Mouse (Mus musculus) midbrain, embryonic 15.5 days (tissue): ENCODE data around the gene H2al1b. TPM values are rescaled to one million over a fixed set of nuclear protein-coding genes. Genes with fewer than 3 reads are reported as not detected.

Experiments
- polyA plus RNA-seq: library from polyadenylated mRNA; unstranded; fragments of >200 nt; fragmentation: Nextera tagmentation; extraction: Ambion mirVana; gene quantifications from 2 replicates; pipeline ENCODE4 v1.2.1, GENCODE M21; 2015

Gene H2al1b
- polyA plus RNA-seq, 1 experiment from 2014 or later: not detected

Other genes with a start within 250 kb of the H2al1b start
- gene H2al1a, start 3.2 kb upstream of the H2al1b start, polyA plus RNA-seq: not detected in 2 replicates
- gene H2al1c, start 3.2 kb downstream of the H2al1b start, polyA plus RNA-seq: not detected in 2 replicates
- not detected in 2 replicates for gene H2al1d, start 6.4 kb downstream of the H2al1b start, polyA plus RNA-seq
- not detected in 2 replicates for gene H2al1e, start 9.5 kb downstream of the H2al1b start, polyA plus RNA-seq
- not detected in 2 replicates for gene H2al1f, start 12.7 kb downstream of the H2al1b start, polyA plus RNA-seq
- not detected in 2 replicates for gene H2al1g, start 15.8 kb downstream of the H2al1b start, polyA plus RNA-seq
- not detected in 2 replicates for gene H2al1h, start 19.1 kb downstream of the H2al1b start, polyA plus RNA-seq
- gene H2al1i, start 22.2 kb downstream of the H2al1b start, polyA plus RNA-seq: not detected in 2 replicates
- not detected in 2 replicates for gene H2al1j, start 25.4 kb downstream of the H2al1b start, polyA plus RNA-seq